Mouse (Mus musculus) lung, postnatal 25 days (tissue): ENCODE data around the gene Tiparp.

Experiments
- DNase-seq: peaks from one replicate; pipeline ENCODE4 v3.0.0; 2022; ENCODE audit warnings: low spot score

The Tiparp gene

GRCm38 (mm10) chr3:65529471-65530215 lies 1.4 kb downstream of the Tiparp start:
- no peak for DNase-seq

DNA sequence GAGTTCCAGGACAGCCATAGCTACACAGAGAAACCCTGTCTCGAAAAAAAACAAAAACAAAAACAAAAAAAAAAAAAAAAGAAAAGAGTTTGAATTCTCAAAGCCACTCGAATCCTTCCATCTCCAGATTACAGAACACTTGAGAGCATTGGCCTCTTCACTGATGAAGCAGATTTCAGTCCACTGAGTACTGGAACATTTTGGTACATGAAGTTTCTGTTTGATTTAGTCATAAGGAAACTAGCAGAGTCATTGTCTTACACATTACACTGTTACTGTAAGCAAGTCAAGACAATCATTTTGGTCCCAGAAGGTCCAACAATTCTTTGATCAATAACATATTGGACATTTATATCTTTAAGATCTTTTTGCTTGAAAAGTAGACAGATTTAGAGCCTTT lies 4.8 kb downstream of the Tiparp start:
- no peak for DNase-seq

GRCm38 (mm10) chr3:65533598-65533997 lies 5.4 kb downstream of the Tiparp start:
- DNase-seq = no peak

DNA sequence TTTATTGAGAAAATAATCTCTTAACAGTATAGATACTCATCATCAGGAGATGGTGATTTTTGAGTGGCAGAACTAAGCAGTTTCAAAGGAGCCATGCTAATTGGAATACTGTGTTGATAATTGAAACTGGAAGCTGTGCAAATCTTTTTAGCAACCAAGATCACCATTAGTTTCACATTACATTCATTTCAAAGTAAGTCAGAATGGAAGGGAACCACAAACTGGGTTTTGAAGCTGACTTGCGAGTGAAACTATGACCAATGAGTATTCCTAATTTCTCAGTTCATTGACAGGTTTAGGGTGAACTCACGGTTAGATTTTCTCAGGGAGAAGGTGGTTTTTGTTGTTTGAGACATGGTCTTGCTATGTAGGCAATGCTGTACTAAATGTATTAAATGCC lies 6.3 kb downstream of the Tiparp start:
- no peak for DNase-seq

GRCm38 (mm10) chr3:65535087-65535761 lies 7.0 kb downstream of the Tiparp start:
- DNase-seq = no peak

DNA sequence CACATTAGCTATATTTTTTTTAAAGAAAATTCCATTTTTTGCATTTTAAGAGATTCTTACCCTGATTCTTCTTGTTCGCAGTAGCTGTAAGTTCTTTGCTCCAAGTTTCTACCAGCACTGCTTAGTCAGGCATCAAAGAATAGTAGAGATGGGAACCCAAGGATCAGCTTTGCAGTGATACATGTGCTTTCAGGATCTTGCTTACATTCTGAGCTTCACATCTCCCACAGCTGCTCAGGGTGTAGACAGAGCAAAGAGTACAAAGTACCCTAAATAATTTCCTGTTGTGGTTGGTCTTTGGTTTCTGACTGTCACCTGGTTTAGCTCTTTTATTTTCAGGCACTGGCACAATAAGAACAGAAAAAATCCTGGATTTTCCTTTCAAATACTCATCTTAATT lies 9.1 kb downstream of the Tiparp start:
- DNase-seq = peak; percentile 18

DNA sequence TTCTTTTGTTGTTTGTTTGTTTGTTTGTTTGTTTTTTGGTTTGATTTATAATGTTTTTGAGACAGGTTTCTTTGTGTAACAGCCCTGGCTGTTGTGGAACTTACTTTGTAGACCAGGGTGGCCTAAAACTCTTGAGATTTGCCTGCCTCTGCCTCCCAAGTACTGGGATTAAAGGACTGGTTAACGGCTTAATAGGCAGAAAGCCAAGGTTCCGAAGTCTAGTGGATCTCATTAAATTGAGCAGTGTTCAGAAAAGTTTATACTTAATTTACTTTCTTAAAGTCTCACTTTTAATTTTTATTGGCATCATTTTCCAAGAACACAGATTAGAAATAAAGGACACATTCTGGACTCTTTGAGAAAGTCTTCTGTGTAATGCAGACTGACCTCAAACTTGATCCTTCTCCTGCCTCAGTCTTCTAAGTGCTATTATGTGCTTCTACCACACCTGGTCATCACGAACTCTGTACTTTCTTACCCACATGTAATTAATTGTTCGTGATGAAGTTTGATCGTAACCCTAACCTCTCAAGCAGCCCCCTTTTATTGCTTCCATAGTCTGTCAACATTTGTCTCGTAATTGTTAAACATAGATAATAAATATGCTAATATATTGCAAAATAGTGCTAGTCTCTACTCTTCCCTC lies 12.8 kb downstream of the Tiparp start:
- DNase-seq = no peak

- DNase-seq = no peak
Observed at GRCm38 (mm10) chr3:65541552-65541935, 13.3 kb downstream of the Tiparp start.

DNA sequence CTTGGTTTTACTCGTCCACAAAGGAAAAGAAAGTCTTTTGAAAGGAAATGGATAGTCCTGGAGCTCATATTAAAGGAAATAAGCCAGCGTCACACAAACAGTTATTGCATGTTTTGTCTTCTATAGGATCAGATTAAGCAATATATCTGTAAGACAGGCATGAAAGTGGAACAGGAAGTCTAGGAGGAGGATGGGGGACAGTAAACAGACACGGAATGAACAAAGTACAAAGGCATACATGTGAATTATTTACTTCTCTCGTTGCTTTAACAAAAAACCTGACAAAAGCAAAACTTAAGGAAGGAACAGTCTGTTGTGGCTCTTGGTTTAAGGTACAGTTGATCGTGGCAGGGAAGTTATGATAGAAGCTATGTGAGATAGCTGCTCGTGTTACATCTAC lies 21.6 kb downstream of the Tiparp start:
- DNase-seq = no peak

DNA sequence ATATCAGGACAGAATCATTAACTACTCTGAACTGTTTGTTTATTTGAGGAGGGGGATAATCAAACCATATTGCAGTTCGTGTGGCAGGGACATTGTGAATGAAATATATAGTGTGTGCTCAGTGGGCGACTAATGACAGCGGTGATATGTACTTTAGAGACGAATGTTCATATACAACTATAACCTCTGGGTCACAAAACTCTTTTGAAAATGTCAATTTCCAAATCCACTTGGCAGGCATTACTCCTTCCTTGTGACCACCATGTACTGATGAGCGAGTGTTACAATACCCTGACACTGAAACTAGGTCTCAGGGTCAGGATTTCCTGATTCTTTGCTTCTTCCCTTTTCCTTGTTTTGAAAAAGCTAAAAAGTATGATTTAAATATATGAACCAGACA lies 22.9 kb downstream of the Tiparp start:
- no peak for DNase-seq

GRCm38 (mm10) chr3:65554633-65555032 lies 26.4 kb downstream of the Tiparp start:
- no peak for DNase-seq

DNA sequence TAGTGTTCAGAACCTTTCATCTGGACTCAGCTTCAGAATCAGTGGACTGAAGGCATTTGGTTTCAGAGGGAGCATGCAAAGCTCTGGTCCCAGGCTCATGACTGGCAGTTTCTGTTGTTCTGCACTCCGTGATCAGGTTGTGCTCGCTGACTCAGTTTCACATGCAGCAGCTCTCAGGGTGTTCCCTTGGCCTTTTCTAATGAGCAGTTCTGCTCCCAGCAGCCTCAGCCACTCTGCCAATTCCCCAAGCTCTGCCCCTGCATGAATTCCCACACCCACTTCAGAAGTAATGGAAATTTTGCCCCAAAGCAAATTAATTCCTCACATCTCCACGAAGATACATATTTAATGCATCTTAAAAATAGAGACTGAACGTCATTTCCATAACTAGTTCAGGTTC lies 30.5 kb downstream of the Tiparp start:
- no peak for DNase-seq

- DNase-seq = peak; percentile 38
Observed at GRCm38 (mm10) chr3:65562212-65562611, 34.0 kb downstream of the Tiparp start.

- no peak for DNase-seq
Observed at GRCm38 (mm10) chr3:65562694-65563093, 34.5 kb downstream of the Tiparp start.

GRCm38 (mm10) chr3:65563926-65564624 lies 35.9 kb downstream of the Tiparp start:
- DNase-seq = no peak

DNA sequence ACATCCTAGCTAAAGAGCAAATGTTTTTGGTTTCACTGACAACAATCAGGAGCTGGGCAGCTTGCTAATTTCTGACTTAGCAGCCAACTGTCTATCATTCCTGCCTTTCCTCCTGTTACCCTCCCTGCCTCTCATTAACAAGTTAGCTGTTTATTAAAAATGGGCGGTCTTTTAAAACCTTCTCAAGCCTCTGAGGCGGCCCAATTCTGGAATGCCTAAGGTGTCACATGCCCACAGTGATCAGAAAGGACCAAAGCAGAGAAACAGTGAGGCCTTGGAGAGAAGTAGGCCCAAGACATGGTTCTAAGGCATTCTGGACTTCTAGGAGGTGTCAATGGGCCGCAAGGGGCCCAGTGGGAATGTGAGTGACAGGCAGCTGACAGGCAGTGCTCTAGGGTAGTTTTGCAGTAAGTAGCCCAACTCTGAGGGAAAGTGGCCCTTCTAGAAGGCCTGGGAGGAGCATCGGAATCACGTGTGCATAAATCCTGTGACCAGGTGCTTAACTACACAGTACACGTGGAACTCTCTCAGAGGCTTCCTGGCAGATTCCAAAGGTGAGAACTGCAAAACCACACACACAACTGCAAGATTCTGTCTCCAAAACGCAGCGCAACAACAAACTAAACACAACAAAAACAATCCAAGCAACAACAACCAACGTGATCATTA lies 37.6 kb downstream of the Tiparp start:
- DNase-seq = no peak

DNA sequence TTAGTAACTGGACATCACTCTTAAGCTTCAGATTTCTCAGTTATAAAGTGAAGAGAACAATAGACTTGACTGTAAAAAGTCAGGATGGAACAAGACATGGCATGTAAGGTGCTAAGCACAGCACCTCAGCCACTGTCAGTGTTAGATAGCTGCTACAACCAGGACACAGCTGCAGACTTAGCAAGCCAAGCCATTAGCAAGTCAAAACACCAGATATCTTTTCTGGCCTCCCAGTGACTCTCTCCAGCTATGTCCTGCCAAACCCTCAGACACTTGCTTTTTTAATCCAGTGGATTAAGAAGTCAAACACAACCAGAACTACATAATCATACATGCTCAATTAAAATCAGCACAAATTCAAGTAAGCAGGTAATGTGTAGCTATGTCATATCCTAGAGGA lies 41.7 kb downstream of the Tiparp start:
- DNase-seq = no peak

DNA sequence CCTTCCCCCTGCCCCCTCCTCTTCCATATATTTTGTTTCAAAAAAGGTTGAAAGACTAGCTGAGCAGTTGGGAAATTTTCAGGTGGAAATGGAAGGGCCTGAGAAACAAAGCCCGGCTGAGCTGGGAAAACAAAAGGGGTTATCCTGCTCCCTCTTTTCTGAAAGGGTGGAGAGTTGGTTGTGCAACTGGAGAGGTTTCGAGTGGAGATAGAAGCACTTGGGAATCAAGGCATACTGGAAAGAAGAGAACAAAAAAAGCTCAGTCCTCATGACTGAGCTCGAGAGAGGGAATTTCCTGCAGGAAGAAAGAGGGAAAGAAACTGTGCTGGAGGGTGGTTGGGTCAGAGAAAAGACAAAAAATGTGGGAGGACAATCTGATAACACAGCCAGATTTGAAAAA lies 45.3 kb downstream of the Tiparp start:
- DNase-seq = peak; percentile 57

DNA sequence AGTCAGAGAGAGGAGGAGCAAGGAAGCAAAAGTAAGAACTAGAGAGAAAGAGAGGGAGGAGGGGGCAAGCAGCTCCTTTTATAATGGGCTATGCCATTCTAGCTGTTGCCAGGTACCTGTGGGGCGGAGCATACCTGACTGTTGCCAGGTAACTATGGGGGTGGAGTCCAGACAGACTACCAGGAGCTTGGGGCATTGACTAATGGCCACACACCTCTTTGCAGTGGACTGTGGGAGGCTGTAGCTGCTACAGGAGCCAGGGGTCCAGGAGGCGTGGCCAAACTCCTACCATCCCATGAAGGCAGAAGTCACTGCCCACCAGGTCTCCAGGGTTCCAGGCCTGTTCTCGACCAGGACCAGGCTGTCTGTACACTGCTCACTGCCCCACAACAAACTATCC lies 49.4 kb downstream of the Tiparp start:
- DNase-seq = no peak

GRCm38 (mm10) chr3:65579260-65579921 lies 51.2 kb downstream of the Tiparp start:
- DNase-seq = no peak

- DNase-seq = no peak
Observed at GRCm38 (mm10) chr3:65581596-65581995, 53.4 kb downstream of the Tiparp start.

- DNase-seq = no peak
Observed at GRCm38 (mm10) chr3:65584329-65584728, 56.1 kb downstream of the Tiparp start.
